Mouse (Mus musculus) lung, postnatal 0 days (tissue): ENCODE measurements at regions not wholly inside any gene's neighbourhood (a gene's known extent, or its start where the extent isn't known, plus 50 kb on each side); places are given as distances from the start of the nearest gene placed in this dataset.

Experiments used
- CTCF ChIP-seq: IDR thresholded peaks from 2 replicates; pipeline ENCODE4 v1.5.1; 2016; ENCODE audit warnings: antibody characterized with exemption, mild to moderate bottlenecking
- EP300 ChIP-seq: IDR thresholded peaks from 2 replicates; pipeline ENCODE4 v1.6.1; 2016; ENCODE audit warnings: antibody characterized with exemption, mild to moderate bottlenecking, control low read depth

DNA sequence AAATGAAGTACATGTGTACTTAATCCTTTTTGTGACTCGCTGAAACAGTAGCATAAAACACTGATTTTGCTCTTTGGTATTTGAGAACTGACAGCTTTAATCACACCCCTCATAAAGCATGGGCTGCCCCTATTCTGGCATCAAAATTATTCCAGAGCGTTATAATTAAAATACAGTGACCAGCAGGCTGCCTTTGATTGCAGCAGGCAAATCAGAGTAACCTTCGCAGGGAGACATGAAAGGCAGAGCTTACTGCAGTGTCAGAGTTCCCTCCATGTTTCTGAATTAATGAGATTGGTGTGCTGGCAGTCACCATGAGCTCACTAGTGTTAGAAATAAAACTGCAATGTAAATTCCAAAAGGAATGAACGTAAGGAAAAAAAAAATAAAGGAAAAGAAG is 120.8 kb downstream of the Alg10b start:
- TF ChIP-seq CTCF (no peak), EP300 (no peak)
